Mouse (Mus musculus) E14TG2a.4 (cell line): ENCODE results near the gene Rxra.

Experiments
- H3K27me3 ChIP-seq: 2 replicates; pipeline ENCODE4 v1.6.1; 2014; ENCODE audit warnings: low read length, control low read depth; ENCODE audit not compliant: insufficient read depth
- H3K36me3 ChIP-seq: 2 replicates; pipeline ENCODE4 v1.6.1; 2014; ENCODE audit warnings: low read length, control low read depth; ENCODE audit not compliant: insufficient read depth
- H3K4me1 ChIP-seq: replicated peaks from 2 replicates; pipeline ENCODE4 v1.6.1; 2014; ENCODE audit warnings: low read depth, low read length, control low read depth
- H3K4me3 ChIP-seq: replicated peaks from 2 replicates; pipeline ENCODE4 v1.5.1; 2014; ENCODE audit warnings: mild to moderate bottlenecking, low read length
- H3K9me3 ChIP-seq: 2 replicates; pipeline ENCODE4 v1.6.1; 2014; ENCODE audit warnings: low read length, control low read depth
- CTCF ChIP-seq: conservative IDR thresholded peaks from 2 replicates; pipeline ENCODE4 v1.5.1; 2014; ENCODE audit warnings: low read length
- NANOG ChIP-seq: IDR thresholded peaks from 2 replicates; pipeline ENCODE4 v1.6.1; 2014; ENCODE audit warnings: borderline replicate concordance, low read length, mixed read lengths
- POU5F1 ChIP-seq: IDR thresholded peaks from 2 replicates; pipeline ENCODE4 v1.6.1; 2014; ENCODE audit warnings: low read length, borderline replicate concordance

The Rxra gene

GRCm38 (mm10) chr2:27693684-27694083, 17.4 kb downstream of the Rxra start:
- no peak overlapping the region for H3K4me3 ChIP-seq
- TF ChIP-seq NANOG (no peak), POU5F1 (no peak), CTCF (no peak)
- H3K9me3 ChIP-seq, result 0 out of 2 replicates have a peak, but pooled peaks cover 3% of the 10 kb centered on the region
- H3K36me3 ChIP-seq, result no peaks in the 10 kb centered on the region
- H3K4me1 ChIP-seq, result peaks cover 18% of the 10 kb centered on the region
- H3K27me3 ChIP-seq, result no peaks in the 10 kb centered on the region

- H3K4me3 ChIP-seq, result no peak overlapping the region
- no peaks in the 10 kb centered on the region for H3K36me3 ChIP-seq
- H3K4me1 ChIP-seq, result peaks cover 25% of the 10 kb centered on the region
- no peaks in the 10 kb centered on the region for H3K27me3 ChIP-seq
- TF ChIP-seq POU5F1 (no peak), CTCF (no peak), NANOG (no peak)
- 0 out of 2 replicates have a peak, but pooled peaks cover 3% of the 10 kb centered on the region for H3K9me3 ChIP-seq
Measured at GRCm38 (mm10) chr2:27699574-27699973, 23.3 kb downstream of the Rxra start.

- H3K9me3 ChIP-seq, result 0 out of 2 replicates have a peak, but pooled peaks cover under 1% of the 10 kb centered on the region
- no peaks in the 10 kb centered on the region for H3K27me3 ChIP-seq
- no peak overlapping the region for H3K4me3 ChIP-seq
- H3K36me3 ChIP-seq, result no peaks in the 10 kb centered on the region
- TF ChIP-seq CTCF, result no peak
- no peak for TF ChIP-seq NANOG
- H3K4me1 ChIP-seq, result peaks cover 25% of the 10 kb centered on the region
Measured at GRCm38 (mm10) chr2:27702283-27702682, 26.0 kb downstream of the Rxra start.

DNA sequence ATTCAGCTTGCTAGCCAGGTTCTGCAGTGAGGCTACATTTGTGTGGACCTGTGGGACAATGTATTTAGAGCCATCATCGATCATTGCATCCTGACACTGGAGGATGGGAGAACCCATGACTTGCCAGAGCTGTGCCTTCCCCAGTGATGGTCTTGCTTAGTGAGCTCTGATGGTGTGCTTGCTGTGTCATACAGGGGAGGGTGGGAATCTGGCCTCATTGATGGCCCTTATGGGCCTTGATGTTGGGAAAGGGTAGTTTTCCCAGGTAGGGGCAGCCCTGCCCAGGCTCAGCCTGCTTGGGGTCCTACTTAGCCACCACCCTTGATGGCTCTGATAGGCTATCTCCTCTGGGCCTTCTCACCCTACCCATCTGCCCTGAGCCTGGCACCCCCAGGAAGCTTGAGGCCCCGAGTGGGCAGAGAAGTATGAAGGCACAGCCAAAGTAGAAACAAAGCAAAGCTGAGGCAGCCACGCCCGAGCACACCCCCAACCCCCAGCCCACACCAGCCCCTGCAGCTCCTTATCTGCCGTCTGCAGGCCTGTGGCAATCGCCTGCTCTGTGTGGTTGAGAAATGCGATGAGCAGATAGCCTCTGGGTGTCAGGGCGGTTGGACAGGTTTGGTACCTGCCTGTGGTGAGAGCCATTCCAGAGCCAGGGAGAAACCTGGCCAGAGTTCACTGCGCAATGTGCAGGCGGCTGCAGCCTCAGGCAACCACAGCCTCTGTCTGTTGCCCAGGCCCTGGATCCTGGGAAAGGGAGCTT, 26.8 kb downstream of the Rxra start:
- Histone ChIP-seq H3K27me3 (no peaks in the 10 kb centered on the region), H3K4me3 (peak overlapping the region; percentile 39; the same call in 1 of the 2 replicates), H3K9me3 (no peaks in the 10 kb centered on the region), H3K36me3 (no peaks in the 10 kb centered on the region), H3K4me1 (peaks cover 25% of the 10 kb centered on the region)
- no peak for TF ChIP-seq POU5F1

GRCm38 (mm10) chr2:27703852-27704640, 27.8 kb downstream of the Rxra start:
- no peaks in the 10 kb centered on the region for H3K9me3 ChIP-seq
- TF ChIP-seq POU5F1 (no peak), NANOG (no peak), CTCF (no peak)
- H3K4me1 ChIP-seq, result peaks cover 25% of the 10 kb centered on the region
- no peaks in the 10 kb centered on the region for H3K27me3 ChIP-seq
- H3K36me3 ChIP-seq, result no peaks in the 10 kb centered on the region
- H3K4me3 ChIP-seq, result no peak overlapping the region

DNA sequence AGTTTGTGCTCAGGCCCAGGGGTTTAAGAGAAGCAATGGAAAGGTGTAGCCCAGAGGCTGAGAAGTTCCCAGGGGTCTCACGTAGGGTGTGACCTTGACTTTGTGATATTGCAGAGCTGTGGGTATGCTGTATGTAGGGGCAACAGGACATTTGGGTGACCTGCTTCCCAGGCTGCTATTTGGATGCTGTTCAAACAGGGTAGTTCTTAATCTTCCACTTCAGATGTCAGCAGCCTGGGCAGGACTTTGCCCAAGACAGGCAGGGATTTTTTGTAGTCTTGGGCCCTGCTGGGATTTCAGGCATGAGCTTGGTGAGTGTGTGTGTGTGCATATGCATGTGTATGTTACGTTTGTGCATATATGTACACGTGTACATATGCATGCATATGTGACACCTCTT, 28.4 kb downstream of the Rxra start:
- TF ChIP-seq NANOG (no peak), CTCF (no peak), POU5F1 (no peak)
- H3K4me3 ChIP-seq, result no peak overlapping the region
- no peaks in the 10 kb centered on the region for H3K9me3 ChIP-seq
- H3K27me3 ChIP-seq, result no peaks in the 10 kb centered on the region
- H3K36me3 ChIP-seq, result no peaks in the 10 kb centered on the region
- H3K4me1 ChIP-seq, result peaks cover 22% of the 10 kb centered on the region

DNA sequence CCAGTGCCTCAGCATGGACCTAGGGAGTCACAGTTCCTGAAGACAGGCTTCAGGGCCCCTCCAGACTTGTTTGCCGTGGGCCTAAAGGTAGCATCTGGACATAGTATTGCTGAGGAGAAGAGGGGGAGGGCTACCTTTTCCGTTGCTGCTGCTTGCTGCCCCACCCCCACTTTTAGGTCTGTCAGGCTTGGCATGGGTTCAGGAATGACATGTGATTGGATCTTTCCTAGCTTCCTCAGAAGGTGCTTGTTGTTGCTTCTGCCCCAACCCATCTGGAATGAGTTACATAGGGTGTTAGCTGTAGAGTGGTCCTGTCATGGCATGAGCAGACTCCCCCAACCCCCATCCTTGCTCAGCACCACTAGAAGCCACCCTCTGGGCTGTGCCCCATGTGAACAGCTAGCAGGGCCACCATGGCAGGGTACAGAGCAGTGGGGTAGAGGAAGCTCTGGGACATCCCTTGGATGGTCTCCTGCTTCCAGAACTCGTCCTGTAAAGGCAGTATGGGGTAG, 34.7 kb downstream of the Rxra start:
- Histone ChIP-seq H3K9me3 (no peaks in the 10 kb centered on the region), H3K4me1 (no peaks in the 10 kb centered on the region), H3K4me3 (no peak overlapping the region), H3K27me3 (no peaks in the 10 kb centered on the region), H3K36me3 (no peaks in the 10 kb centered on the region)
- TF ChIP-seq NANOG (no peak), POU5F1 (no peak)

- H3K27me3 ChIP-seq, result no peaks in the 10 kb centered on the region
- H3K9me3 ChIP-seq, result no peaks in the 10 kb centered on the region
- no peak for TF ChIP-seq POU5F1
- no peak for TF ChIP-seq NANOG
- TF ChIP-seq CTCF, result no peak
- H3K4me3 ChIP-seq, result no peak overlapping the region
- no peaks in the 10 kb centered on the region for H3K36me3 ChIP-seq
- no peaks in the 10 kb centered on the region for H3K4me1 ChIP-seq
Measured at GRCm38 (mm10) chr2:27712626-27713025, 36.4 kb downstream of the Rxra start.

GRCm38 (mm10) chr2:27713378-27713777, 37.1 kb downstream of the Rxra start:
- Histone ChIP-seq H3K4me1 (no peaks in the 10 kb centered on the region), H3K36me3 (no peaks in the 10 kb centered on the region), H3K27me3 (0 out of 2 replicates have a peak, but pooled peaks cover 2% of the 10 kb centered on the region), H3K9me3 (no peaks in the 10 kb centered on the region), H3K4me3 (no peak overlapping the region)
- TF ChIP-seq CTCF (no peak), NANOG (no peak), POU5F1 (no peak)
